Mouse (Mus musculus): ENCODE results near the gene Klhl36.

DNA sequence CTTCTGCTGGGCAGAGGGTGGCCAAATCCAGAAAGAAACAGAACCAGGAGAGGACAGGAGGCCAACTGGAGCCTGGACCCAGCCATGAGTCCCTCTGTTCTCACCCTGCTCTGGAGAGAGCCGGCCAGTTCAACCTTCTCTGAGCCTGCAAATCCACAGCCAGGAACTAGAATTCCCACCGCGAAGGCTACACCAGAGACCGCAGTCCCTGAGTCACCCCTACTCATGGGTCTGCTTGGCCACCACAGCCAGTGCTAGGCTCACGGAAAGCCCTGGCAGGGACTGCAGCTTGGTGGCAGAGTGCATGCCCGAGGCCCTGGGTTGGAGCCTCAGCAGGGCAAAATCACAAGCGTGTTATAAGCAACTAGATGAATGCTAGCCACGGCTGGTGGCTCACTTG, 42.1 kb upstream of the Klhl36 start:
- no peak for TF ChIP-seq CTCF (IDR thresholded peaks at IDR 0.05)
- no peak for TF ChIP-seq EP300 (IDR thresholded peaks at IDR 0.05)

Measured in lung, postnatal 0 days (tissue).